Mouse (Mus musculus): Measurements from ENCODE around the gene 1700122O11Rik. TPM values are rescaled to one million over a fixed set of nuclear protein-coding genes. Genes with fewer than 3 reads are reported as not detected.

The 1700122O11Rik gene
- total RNA-seq (2021): not detected
- long read RNA-seq, experiment 1: 0 reads
- long read RNA-seq, experiment 2: 0 reads

GRCm38 (mm10) chr17:48038193-48038592, at the start of gene 1700122O11Rik:
Gene 1700122O11Rik (minus strand): TSS chr17:48038293.
- DNase-seq: no peak

- DNase-seq: no peak
Observed at GRCm38 (mm10) chr17:48080626-48081025, 42.5 kb upstream of the 1700122O11Rik start.

GRCm38 (mm10) chr17:48067729-48068128, 29.6 kb upstream of the 1700122O11Rik start:
- DNase-seq: no peak

- no peak for DNase-seq
Observed at GRCm38 (mm10) chr17:48067083-48067614, 29.1 kb upstream of the 1700122O11Rik start.

- DNase-seq: no peak
Observed at GRCm38 (mm10) chr17:48065081-48065501, 27.0 kb upstream of the 1700122O11Rik start.

GRCm38 (mm10) chr17:48064196-48064843, 26.2 kb upstream of the 1700122O11Rik start:
- no peak for DNase-seq

- DNase-seq: peak; percentile 20 to 27
Observed at GRCm38 (mm10) chr17:48057382-48057781, 19.3 kb upstream of the 1700122O11Rik start.

GRCm38 (mm10) chr17:48055076-48055816, 17.2 kb upstream of the 1700122O11Rik start:
- no peak for DNase-seq

- DNase-seq: no peak
Observed at GRCm38 (mm10) chr17:48053646-48054045, 15.6 kb upstream of the 1700122O11Rik start.

GRCm38 (mm10) chr17:48052338-48053067, 14.4 kb upstream of the 1700122O11Rik start:
- DNase-seq: no peak

GRCm38 (mm10) chr17:48051638-48052337, 13.7 kb upstream of the 1700122O11Rik start:
- no peak for DNase-seq

GRCm38 (mm10) chr17:48045631-48046030, 7.5 kb upstream of the 1700122O11Rik start:
- peak; percentile 45 to 87 for DNase-seq

GRCm38 (mm10) chr17:48043154-48043880, 5.2 kb upstream of the 1700122O11Rik start:
- no peak for DNase-seq

- DNase-seq: peak; percentile 63 to 70
Observed at GRCm38 (mm10) chr17:48041351-48042287, 3.5 kb upstream of the 1700122O11Rik start.

- DNase-seq: peak; percentile 62 to 81
Observed at GRCm38 (mm10) chr17:48039232-48039866, 1.3 kb upstream of the 1700122O11Rik start.

- DNase-seq: no peak
Observed at GRCm38 (mm10) chr17:48036921-48037320, 1.2 kb downstream of the 1700122O11Rik start.

- no peak for DNase-seq
Observed at GRCm38 (mm10) chr17:48031521-48032430, 6.3 kb downstream of the 1700122O11Rik start.

GRCm38 (mm10) chr17:48029241-48029640, 8.9 kb downstream of the 1700122O11Rik start:
- DNase-seq: no peak

Measured in heart, adult 18-20 months (tissue).